Mouse (Mus musculus) cerebellum, adult 2 months (tissue): Measurements from ENCODE around the gene Cavin3.

Source experiments
- CTCF ChIP-seq: fragments of 200-500 bp; IDR thresholded peaks from 2 replicates; pipeline ENCODE4 v1.5.1; 2011; ENCODE audit warnings: low read depth, mild to moderate bottlenecking, control low read depth, low read length, moderate library complexity, borderline replicate concordance; ENCODE audit not compliant: insufficient read depth
- POLR2A ChIP-seq: fragments of 200-500 bp; IDR thresholded peaks from 2 replicates; pipeline ENCODE4 v1.6.1; 2011; ENCODE audit warnings: low read length, control low read depth, borderline replicate concordance; ENCODE audit not compliant: insufficient read depth

DNA sequence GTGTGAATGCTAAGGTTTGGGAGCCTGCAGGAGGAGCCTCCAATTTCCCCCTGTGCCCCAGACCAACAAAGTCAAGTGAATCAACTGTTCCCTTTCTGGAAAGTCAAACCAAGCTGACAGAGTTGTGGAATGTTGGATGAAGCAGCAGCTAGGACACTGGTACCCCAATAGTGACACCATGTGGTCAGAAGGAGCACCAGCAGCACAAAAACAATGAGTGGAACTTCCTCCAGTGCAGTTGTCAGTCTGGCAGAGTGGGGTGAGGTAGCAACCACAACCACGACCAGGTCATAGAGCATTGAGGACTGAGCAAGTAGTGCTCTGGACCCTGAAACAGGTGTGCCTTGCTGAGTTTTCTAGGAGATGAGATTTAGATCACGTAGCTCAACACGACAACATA is 4.3 kb downstream of the Cavin3 start:
- TF ChIP-seq POLR2A (no peak), CTCF (peak; percentile 84)
